Mouse (Mus musculus) brain, embryonic 18.5 days (tissue): ENCODE measurements around the gene Gm42906.

Experiments
- DNase-seq: peaks from one replicate; pipeline ENCODE4 v3.0.0-alpha.2; 2012; ENCODE audit warnings: low read depth, low spot score

Gm42906 gene

GRCm38 (mm10) chr5:151189321-151189720 is 238.6 kb downstream of the Gm42906 start:
- DNase-seq = no peak

DNA sequence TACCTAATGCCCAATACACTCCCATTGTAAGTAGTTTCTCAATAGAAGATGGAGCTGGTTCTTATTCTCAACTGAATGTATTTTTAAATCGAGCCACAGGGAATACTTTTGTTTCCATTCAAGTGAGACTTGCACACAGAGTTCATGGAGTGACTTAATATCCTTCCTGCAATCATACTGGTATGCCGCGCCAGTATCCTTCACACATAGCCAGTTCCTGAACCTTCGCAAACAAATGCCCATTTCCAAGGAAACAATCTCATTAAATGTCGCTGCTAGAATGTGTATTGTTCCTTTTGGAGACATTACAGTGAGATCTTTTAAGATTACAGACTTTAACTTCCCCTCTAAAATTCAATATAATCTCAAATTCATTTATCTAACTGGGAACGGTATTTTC is 239.3 kb downstream of the Gm42906 start:
- no peak for DNase-seq

- no peak for DNase-seq
Observed at GRCm38 (mm10) chr5:151187336-151187735, 240.6 kb downstream of the Gm42906 start.

- DNase-seq = no peak
Observed at GRCm38 (mm10) chr5:151185286-151185856, 242.6 kb downstream of the Gm42906 start.

DNA sequence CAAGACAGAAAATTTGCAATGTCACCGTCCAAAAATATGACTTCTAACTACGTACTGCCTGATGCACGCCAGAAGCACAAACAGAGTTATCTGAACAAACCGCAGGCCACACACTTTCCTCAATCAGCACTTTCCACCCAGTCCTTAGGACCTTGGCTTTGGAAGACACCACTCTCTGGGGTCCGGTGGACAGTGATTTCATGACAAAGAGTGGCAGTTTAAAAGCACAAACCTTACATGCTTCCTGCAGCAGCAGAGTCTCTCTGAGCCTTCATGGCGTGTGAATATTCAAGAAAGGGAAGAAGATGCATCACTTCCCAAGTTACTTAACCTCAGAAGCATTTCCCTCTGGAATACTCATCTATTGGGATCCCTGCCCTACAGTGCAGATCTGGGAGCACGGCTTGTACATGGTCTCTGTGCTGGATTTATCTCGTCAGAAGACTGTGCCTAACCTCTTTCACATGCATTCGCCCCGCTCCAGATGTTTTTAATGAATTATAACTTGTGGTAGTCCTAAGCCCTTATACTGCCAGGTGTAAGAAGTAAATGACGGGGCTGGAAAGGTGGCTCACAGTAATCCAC is 244.2 kb downstream of the Gm42906 start:
- DNase-seq = no peak

- DNase-seq = no peak
Observed at GRCm38 (mm10) chr5:151181288-151181687, 246.7 kb downstream of the Gm42906 start.

DNA sequence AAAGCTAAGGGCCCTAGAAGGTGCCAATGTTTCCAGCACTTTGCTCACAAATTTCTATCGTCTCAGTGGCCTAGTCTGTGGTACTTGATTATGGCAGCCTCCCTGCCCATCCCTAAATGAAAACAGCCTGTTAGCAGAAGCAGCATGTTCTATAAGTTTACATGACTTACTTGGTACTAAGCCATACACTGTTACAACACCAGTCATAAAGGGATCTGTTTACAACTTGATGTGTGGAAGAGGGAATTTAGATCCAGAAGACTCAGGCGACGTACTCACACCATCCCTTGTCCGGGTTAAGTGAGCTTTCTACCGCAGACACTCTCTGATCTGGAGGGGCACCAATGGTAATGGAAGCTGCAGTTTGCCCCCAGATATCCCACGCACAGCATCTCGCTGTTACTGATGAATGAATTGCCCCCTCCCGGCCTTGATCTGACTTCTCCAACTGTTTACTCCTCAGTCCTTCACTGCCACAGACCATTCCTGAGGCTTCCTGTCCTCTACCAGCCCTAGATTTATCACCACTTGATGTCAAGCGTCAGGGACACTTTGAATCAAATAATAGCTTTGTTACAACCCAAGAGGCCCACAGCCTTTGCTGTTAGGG is 247.7 kb downstream of the Gm42906 start:
- DNase-seq = no peak

DNA sequence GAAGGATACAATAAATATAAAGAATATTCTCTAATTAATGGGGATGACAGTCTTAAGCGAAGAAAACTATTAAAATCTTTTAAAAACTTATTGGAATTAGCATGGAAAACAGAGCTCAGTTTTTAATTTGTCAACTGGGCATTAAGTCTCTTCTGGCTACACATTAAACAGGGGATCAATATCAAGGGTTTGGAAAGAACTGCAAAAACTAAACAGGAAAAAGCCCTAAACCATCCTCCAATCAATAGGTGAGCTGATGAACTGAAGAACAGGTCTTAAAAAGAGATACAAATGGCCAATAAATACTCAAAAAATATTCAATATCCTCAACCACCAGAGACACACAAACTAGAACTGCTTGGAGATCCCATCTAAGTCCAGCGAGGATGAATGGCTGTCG is 250.8 kb downstream of the Gm42906 start:
- no peak for DNase-seq

- no peak for DNase-seq
Observed at GRCm38 (mm10) chr5:151175897-151176313, 252.1 kb downstream of the Gm42906 start.

GRCm38 (mm10) chr5:151174485-151175460 is 253.2 kb downstream of the Gm42906 start:
- DNase-seq = no peak

GRCm38 (mm10) chr5:151173774-151174173 is 254.2 kb downstream of the Gm42906 start:
- no peak for DNase-seq

DNA sequence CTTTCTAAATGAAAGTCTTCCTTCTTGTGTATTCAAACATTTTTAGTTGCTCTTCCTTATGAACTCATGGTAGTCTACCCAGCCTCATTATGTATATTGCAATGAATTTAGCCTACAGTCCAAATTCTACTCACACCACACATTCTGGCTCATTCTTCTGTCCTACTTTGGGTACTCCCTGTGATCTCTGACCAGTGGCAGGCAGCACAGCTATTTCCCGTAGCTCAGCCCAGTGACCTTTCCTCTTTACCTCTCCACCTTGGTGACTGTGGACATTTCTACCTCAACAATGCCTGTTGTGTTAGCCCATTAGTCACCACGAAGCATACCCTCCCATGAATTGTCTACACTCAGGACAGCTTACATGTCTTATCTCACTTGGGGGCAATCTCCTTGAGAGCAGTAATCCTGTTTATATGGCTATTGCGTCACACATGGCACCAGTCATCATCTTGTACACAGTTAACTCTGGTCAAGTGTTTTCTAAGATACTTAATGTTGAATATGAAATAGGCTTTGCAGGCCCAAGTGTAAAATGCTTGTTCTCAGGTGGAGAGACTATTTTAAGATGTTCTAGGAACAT is 257.7 kb downstream of the Gm42906 start:
- no peak for DNase-seq

DNA sequence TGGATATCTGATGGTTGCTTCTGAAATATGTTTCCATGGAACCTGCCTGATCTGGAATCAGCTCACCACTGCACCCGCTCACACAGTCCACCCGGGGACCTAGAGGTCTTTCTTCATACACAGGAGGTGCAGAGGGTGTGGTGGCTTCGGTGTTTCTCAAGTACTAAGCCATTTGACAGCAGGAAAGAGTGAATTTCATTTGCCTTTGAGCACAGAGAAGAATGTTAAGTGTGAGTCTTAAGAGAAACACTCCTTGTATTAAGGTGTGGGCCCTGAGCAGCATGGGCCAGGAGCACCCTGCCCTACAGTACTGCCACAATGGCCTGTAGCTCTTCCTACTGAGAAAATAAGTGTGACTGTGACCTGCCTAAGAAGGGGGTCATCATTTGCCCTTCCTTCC is 259.8 kb downstream of the Gm42906 start:
- DNase-seq = no peak

- no peak for DNase-seq
Observed at GRCm38 (mm10) chr5:151167641-151168040, 260.3 kb downstream of the Gm42906 start.

DNA sequence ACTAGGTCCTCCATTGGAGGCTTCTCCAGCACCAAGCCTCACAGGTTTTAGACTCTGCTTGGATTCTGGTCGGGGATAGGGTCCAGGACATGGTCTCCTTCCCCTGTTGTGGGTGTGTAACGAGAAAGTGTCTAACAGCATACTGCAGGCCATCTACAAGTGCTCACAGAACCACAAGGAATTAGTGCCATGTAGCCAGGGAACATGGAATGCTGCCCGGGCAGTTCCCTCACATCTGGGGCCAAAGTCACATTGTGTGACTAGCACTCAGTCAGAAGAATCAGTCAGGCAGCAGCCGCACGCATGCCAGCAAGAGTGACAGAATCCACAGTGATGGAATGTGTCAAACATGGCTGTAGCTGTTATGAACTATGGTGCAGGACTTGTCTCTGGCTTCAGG is 261.7 kb downstream of the Gm42906 start:
- no peak for DNase-seq

DNA sequence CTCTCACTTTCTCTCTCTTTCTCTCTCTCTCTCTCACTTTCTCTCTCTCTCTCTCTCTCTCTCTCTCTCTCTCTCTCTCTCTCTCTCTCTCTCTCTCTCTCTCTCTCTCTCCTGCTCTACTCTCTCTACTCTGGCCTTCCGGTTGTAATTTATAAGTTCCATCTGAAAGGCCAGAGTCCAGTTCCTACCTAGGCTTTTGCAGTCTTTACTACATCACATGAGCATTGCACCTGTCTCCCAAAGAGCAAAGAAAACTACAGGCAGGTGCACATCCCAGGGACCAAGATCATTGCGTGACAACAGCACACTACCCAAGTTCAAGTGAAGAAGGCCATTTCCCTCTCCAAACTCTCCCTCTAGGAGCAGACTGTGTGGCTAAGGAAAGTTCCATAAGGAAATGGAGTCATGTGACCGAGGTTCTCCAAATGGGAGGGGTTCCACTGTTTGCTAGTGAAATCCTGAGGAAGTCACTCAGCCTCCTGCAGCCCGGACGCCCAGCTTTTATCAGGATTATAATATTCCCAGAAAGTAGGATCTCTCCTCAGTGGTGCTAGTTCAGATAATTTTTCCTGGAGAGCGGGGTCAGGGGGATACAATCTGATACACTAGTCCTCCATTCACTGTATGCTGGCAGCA is 262.5 kb downstream of the Gm42906 start:
- DNase-seq = no peak

- no peak for DNase-seq
Observed at GRCm38 (mm10) chr5:151164815-151165214, 263.1 kb downstream of the Gm42906 start.

- no peak for DNase-seq
Observed at GRCm38 (mm10) chr5:151162642-151163041, 265.3 kb downstream of the Gm42906 start.

DNA sequence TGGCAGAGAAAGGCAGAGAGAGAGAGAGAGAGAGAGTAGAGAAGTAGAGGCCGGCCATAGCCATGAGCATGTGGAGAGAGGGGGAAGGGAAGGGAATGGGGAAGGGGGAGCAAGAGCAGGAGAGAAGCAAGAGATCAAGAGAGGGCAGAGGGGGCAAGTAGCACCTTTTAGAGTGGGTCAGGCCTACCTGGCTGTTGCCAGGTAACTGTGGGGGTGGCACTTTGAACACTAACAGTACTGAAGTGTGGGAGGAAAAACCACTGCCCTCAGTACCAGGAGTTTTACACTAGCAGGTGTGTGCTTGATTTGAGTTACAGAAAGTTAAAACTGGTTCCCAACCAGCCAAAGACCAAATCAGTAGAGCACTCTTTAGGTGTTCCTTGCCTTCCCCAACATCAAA is 272.7 kb downstream of the Gm42906 start:
- DNase-seq = no peak

DNA sequence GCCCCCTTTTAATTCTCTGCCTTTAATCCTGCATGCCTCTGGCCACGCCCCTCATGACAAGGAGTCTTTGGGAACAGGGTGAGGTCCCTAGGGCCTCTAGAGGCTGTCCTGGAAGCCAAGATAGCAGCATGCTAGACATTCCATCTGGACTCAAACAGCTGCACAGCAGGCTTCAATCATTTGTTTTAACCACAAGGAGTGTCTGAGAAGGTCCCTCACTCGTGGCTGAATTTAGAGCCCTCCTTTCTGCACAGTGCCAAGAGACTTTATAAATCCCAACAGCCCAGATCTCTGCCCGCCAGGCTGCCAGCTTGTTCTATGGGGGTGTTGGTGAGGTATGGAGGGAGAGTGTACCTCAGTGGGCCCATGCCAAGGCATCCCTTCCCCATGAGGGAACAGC is 273.2 kb downstream of the Gm42906 start:
- no peak for DNase-seq

GRCm38 (mm10) chr5:151154030-151154429 is 273.9 kb downstream of the Gm42906 start:
- DNase-seq = no peak
